Mouse (Mus musculus): ENCODE results near the gene Lctl. TPM values are rescaled to one million over a fixed set of nuclear protein-coding genes. Genes with fewer than 3 reads are reported as not detected.

Lctl gene
- polyA plus RNA-seq, 1 experiment, result 5.1 TPM

DNA sequence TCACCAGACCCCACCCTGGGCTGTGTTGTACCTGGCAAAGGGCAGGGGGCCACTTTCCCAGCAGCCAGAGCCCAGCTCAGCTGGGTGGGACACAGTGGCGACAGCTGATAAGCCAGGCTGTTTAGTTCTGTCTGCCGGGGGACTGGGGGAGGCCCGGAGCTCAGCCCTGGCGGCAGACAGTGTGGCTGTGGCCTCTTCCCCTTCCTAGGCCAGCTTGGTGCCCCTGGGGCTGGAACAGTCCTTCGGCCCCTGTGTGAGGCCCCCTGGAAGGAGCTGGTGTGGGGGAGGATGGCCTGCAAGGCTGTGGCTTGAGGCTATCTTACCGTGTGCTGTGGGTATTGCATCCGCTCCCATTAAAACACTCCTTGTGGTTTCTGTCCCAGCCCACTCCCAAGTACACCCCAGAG, 38.6 kb upstream of the Lctl start:
- 58% methylated on average over 7 of the region's 7 CpGs for WGBS
- TF ChIP-seq CTCF (conservative IDR thresholded peaks at IDR 0.05; ENCODE audit: insufficient read depth, insufficient read length, low read depth, low read length), result no peak
- no peak for TF ChIP-seq POLR2A (IDR thresholded peaks at IDR 0.05; ENCODE audit: low read depth, low read length)
- DNase-seq, result no peak

DNA sequence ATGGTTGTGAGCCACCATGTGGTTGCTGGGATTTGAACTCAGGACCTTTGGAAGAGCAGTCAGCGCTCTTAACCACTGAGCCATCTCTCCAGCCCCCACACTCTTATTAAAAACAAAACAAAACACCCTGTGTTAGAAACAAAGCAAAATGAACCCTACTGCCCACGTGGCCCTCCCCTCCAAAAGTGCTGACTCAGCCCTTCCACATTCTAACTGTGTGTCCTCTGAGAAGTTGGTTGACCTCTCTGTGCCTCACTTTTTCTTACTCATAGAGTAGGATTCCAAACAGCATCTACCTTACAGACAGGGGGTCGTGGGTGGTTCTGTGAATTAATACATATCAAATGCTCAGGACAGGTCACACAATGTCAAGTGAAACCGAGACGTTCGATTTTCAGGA, 37.0 kb upstream of the Lctl start:
- TF ChIP-seq POLR2A (IDR thresholded peaks at IDR 0.05; ENCODE audit: low read depth, low read length) (no peak), CTCF (conservative IDR thresholded peaks at IDR 0.05; ENCODE audit: insufficient read depth, insufficient read length, low read depth, low read length) (no peak)
- Histone ChIP-seq H3K4me1 (ENCODE audit: control insufficient read depth, insufficient read depth, low read length) (no peaks in the 10 kb centered on the region), H3K4me3 (ENCODE audit: insufficient read depth, low read depth, low read length) (no peak overlapping the region), H3K27me3 (replicated peaks; ENCODE audit: control insufficient read depth, insufficient read depth, low read length) (no peaks in the 10 kb centered on the region), H3K27ac (ENCODE audit: insufficient read depth, low read depth, low read length) (no peak overlapping the region), H3K36me3 (ENCODE audit: control insufficient read depth, insufficient read depth, low read length) (no peaks in the 10 kb centered on the region)
- WGBS, result 81% methylated on average over 6 of the region's 6 CpGs
- DNase-seq, result no peak

More for the DNA sequence above, 38.6 kb upstream of the Lctl start:
- Histone ChIP-seq H3K36me3 (ENCODE audit: control insufficient read depth, insufficient read depth, low read length) (no peaks in the 10 kb centered on the region), H3K27me3 (replicated peaks; ENCODE audit: control insufficient read depth, insufficient read depth, low read length) (no peaks in the 10 kb centered on the region), H3K4me3 (ENCODE audit: insufficient read depth, low read depth, low read length) (no peak overlapping the region), H3K4me1 (ENCODE audit: control insufficient read depth, insufficient read depth, low read length) (no peaks in the 10 kb centered on the region), H3K27ac (ENCODE audit: insufficient read depth, low read depth, low read length) (no peak overlapping the region)

DNA sequence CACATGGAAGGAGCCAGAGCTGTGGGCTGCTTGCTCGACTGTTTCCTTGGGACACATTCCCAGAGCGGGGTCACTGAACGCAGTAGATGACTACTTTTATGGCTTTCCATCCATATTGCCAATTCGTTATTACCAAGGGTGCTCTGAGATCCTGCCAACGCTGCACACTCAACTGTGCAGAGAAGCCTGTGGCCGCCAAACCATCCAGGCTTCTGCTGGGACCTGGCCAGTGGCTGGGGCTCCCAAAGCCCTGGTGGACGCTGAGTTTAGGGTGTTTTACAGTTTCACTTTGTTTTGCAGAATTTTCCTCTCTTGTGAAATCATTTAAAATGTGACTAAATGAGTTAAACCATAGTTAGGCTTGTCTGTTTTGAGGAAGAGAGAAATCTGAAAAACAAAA, 32.7 kb upstream of the Lctl start:
- no peak overlapping the region for H3K4me3 ChIP-seq (ENCODE audit: insufficient read depth, low read depth, low read length)
- DNase-seq, result peak; percentile 68
- H3K4me1 ChIP-seq (ENCODE audit: control insufficient read depth, insufficient read depth, low read length), result no peaks in the 10 kb centered on the region
- H3K36me3 ChIP-seq (ENCODE audit: control insufficient read depth, insufficient read depth, low read length), result no peaks in the 10 kb centered on the region
- TF ChIP-seq CTCF (conservative IDR thresholded peaks at IDR 0.05; ENCODE audit: insufficient read depth, insufficient read length, low read depth, low read length), result no peak
- TF ChIP-seq POLR2A (IDR thresholded peaks at IDR 0.05; ENCODE audit: low read depth, low read length), result no peak
- 30% methylated on average over 7 of the region's 7 CpGs for WGBS
- H3K27ac ChIP-seq (ENCODE audit: insufficient read depth, low read depth, low read length), result peak overlapping the region; percentile 40; the same call in 1 of the 2 replicates
- no peaks in the 10 kb centered on the region for H3K27me3 ChIP-seq (replicated peaks; ENCODE audit: control insufficient read depth, insufficient read depth, low read length)

DNA sequence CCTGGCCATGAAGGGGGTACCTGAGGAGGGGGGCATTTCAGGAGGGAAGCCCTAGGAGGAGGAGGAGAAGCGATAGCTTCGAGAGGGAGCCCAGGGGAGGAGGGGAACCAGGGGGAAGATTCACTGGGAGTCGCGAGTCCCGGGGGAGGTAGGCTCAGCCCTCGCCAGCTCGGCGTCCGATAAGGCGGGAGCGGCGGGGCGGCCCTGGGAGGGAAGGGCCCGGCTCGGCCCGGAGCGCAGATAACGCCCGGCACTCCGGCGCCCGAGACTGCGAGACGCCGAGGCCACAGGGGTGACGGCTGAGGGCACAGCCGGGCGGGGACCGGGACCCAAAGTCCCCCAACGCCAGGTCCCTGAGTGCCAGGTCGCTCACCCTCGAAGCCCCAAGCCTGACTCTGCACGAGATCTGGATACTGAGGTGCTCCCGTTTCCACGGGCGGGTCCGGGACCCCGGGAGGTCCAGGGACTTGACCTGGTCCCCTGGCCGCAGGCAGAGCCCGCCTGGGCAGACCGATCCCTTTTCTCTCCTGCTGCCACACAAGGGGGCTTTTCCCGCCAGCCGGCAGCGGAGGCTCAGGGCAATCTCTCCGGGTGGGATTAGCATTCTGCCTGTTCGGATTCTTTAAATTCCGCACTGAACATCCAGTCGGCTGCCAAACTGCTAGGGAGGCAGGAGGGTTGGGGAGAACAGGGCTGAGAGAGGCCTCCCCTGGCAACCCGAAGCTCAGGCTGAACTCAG, 32.1 kb upstream of the Lctl start:
- H3K4me1 ChIP-seq (ENCODE audit: control insufficient read depth, insufficient read depth, low read length), result no peaks in the 10 kb centered on the region
- no peak for TF ChIP-seq POLR2A (IDR thresholded peaks at IDR 0.05; ENCODE audit: low read depth, low read length)
- no peak for TF ChIP-seq CTCF (conservative IDR thresholded peaks at IDR 0.05; ENCODE audit: insufficient read depth, insufficient read length, low read depth, low read length)
- DNase-seq, result peak; percentile 39
- H3K27ac ChIP-seq (ENCODE audit: insufficient read depth, low read depth, low read length), result peak overlapping the region; percentile 40; the same call in 1 of the 2 replicates
- peak overlapping the region; percentile 30 for H3K4me3 ChIP-seq (ENCODE audit: insufficient read depth, low read depth, low read length)
- 8% methylated on average over 49 of the region's 49 CpGs for WGBS
- H3K36me3 ChIP-seq (ENCODE audit: control insufficient read depth, insufficient read depth, low read length), result no peaks in the 10 kb centered on the region
- no peaks in the 10 kb centered on the region for H3K27me3 ChIP-seq (replicated peaks; ENCODE audit: control insufficient read depth, insufficient read depth, low read length)

DNA sequence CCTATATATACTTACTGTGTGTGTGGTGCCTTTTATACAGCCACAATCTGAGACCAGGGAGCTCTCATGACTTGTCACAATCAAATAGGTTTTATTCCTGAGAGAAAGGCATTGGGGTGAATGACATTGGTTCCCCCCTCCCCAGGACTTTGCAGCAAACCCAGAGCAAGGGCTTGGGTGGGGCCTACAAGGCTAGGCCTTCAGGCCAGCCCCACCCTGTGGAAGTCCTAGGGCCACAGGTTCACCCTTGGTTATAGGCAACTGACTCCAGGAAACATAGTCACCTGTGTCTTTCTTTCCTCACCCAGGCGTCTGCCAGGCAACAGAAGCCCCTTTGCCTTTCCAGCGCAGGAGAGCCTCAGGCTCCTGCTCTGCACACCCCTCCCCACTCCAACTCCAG, 31.0 kb upstream of the Lctl start:
- no peak for DNase-seq
- no peak overlapping the region for H3K4me3 ChIP-seq (ENCODE audit: insufficient read depth, low read depth, low read length)
- TF ChIP-seq POLR2A (IDR thresholded peaks at IDR 0.05; ENCODE audit: low read depth, low read length), result no peak
- TF ChIP-seq CTCF (conservative IDR thresholded peaks at IDR 0.05; ENCODE audit: insufficient read depth, insufficient read length, low read depth, low read length), result no peak
- H3K27ac ChIP-seq (ENCODE audit: insufficient read depth, low read depth, low read length), result no peak overlapping the region
- no peaks in the 10 kb centered on the region for H3K27me3 ChIP-seq (replicated peaks; ENCODE audit: control insufficient read depth, insufficient read depth, low read length)
- H3K4me1 ChIP-seq (ENCODE audit: control insufficient read depth, insufficient read depth, low read length), result no peaks in the 10 kb centered on the region
- 91% methylated on average over 2 of the region's 2 CpGs for WGBS
- H3K36me3 ChIP-seq (ENCODE audit: control insufficient read depth, insufficient read depth, low read length), result no peaks in the 10 kb centered on the region

DNA sequence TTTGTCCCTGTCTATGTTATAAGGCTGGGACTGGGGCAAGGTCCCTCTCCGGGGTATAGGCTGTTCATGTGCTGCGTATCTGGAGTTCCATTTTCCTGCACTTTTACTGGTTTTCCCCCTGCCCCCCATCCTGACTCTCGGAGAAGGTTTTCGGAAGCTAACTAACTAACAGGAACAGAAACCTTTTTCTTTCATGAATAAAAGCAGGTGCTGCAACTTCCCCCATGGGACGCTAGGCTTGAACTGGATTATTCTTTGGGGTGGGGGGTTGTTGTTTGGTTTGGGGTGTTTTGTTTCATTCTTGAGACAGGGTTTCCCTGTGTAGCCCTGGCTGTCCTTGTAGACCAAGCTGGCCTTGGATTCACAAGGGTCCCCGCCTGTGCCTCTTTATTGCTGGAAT, 30.4 kb upstream of the Lctl start:
- 89% methylated on average over 6 of the region's 6 CpGs for WGBS
- no peak for TF ChIP-seq POLR2A (IDR thresholded peaks at IDR 0.05; ENCODE audit: low read depth, low read length)
- no peak for TF ChIP-seq CTCF (conservative IDR thresholded peaks at IDR 0.05; ENCODE audit: insufficient read depth, insufficient read length, low read depth, low read length)
- no peaks in the 10 kb centered on the region for H3K4me1 ChIP-seq (ENCODE audit: control insufficient read depth, insufficient read depth, low read length)
- no peak for DNase-seq
- no peak overlapping the region for H3K4me3 ChIP-seq (ENCODE audit: insufficient read depth, low read depth, low read length)
- no peak overlapping the region for H3K27ac ChIP-seq (ENCODE audit: insufficient read depth, low read depth, low read length)
- H3K36me3 ChIP-seq (ENCODE audit: control insufficient read depth, insufficient read depth, low read length), result no peaks in the 10 kb centered on the region
- no peaks in the 10 kb centered on the region for H3K27me3 ChIP-seq (replicated peaks; ENCODE audit: control insufficient read depth, insufficient read depth, low read length)

DNA sequence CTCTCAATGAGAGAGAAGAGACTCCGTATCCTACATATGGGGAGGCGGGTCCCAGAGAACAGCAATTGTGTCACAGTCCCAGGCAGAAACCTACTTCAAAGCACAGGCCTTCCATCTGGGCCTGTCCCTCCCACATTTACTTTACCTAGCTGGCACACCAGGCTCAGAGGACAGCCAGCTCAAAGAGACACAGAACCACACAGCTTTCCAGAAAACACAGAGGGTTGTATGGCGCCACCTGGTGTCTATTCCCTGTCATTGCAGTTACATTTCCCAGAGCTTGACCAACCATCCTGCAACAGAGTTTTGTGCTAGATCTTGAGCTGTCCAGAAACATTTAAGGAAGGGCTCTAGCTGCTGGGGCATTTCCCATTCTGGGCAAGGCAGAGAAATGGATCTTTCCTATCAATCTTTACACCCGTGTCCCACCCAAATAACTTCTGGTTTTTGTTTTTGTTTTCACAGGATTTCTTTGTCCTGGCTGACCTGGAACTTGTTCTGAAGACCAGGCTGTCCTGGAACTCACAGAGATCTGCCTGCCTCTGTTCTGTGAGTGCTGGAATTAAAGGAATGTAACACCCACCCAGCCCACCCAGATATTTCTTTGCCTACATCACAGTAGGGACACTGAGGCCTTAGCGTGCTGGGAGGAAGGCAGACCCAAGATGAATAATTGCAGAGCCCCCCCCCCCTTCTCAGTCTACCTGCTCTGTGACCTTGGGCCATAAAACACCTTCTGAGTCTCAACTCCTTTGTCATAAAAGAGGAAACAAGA, 29.3 kb upstream of the Lctl start:
- no peaks in the 10 kb centered on the region for H3K36me3 ChIP-seq (ENCODE audit: control insufficient read depth, insufficient read depth, low read length)
- no peaks in the 10 kb centered on the region for H3K27me3 ChIP-seq (replicated peaks; ENCODE audit: control insufficient read depth, insufficient read depth, low read length)
- TF ChIP-seq POLR2A (IDR thresholded peaks at IDR 0.05; ENCODE audit: low read depth, low read length), result no peak
- peak; percentile 95 for TF ChIP-seq CTCF (conservative IDR thresholded peaks at IDR 0.05; ENCODE audit: insufficient read depth, insufficient read length, low read depth, low read length)
- no peaks in the 10 kb centered on the region for H3K4me1 ChIP-seq (ENCODE audit: control insufficient read depth, insufficient read depth, low read length)
- no peak overlapping the region for H3K4me3 ChIP-seq (ENCODE audit: insufficient read depth, low read depth, low read length)
- no peak overlapping the region for H3K27ac ChIP-seq (ENCODE audit: insufficient read depth, low read depth, low read length)
- DNase-seq, result peak; percentile 87
- WGBS, result 51% methylated on average over 5 of the region's 5 CpGs

Data from kidney, adult 2 months (tissue).